Mouse (Mus musculus) CH12.LX (cell line): ENCODE measurements around the gene Hoxd12.

Source experiments
- CTCF ChIP-seq, 2 experiments: IDR thresholded peaks in 1 of 2; conservative IDR thresholded peaks in 1 of 2; 2 replicates each; pipeline ENCODE4 v1.5.1; 2011 to 2012; ENCODE audit warnings: low read depth in 2 of 2, low read length in 2 of 2, improper control_type of control experiment in 1 of 2, inconsistent platforms in 1 of 2, mild to moderate bottlenecking in 1 of 2, moderate library complexity in 1 of 2
- JUND ChIP-seq: conservative IDR thresholded peaks from 2 replicates; pipeline ENCODE4 v1.6.1; 2011; ENCODE audit warnings: low read depth, low read length, improper control_type of control experiment
- MEF2A ChIP-seq: IDR thresholded peaks from 2 replicates; pipeline ENCODE4 v1.6.1; 2014; ENCODE audit warnings: low read depth, mild to moderate bottlenecking, inconsistent platforms, low read length, improper control_type of control experiment, borderline replicate concordance

DNA sequence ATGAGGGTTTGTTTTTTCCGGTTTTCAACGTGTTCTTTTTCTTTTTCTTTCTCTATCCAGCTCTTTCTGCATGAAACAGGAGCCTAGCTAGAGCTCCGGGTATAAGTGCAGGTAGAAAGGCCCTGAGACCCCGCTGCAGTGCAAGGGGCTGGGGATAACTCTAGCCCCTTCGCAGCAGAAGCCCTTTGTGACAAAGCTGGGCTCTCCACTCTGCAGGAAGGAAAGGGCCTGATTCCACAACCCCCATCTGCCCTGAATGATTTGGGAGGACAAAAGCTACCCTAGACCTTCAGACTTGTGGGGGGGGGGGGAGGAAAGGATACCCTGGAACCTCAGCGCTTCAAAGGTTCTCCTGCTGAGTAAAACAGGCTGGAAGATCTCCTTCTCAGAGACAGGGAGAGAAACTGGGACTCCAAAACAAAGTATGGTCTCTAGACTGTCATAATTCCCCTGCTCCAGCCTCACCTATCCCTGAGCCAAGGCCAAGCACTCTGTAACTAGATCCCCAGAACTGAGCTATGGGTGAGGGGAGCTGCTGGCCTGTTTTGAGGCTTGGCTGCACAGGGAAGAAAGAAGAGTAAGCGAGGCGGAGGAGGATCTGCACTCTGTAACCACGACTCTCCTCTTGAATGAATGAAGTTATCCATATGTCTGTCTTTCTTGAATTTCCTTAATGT lies 1.7 kb downstream of the Hoxd12 start:
- no peak for TF ChIP-seq CTCF (conservative IDR thresholded peaks at IDR 0.05 in 1 of 2, IDR thresholded peaks at IDR 0.05 in 1 of 2; ENCODE audit: low read depth in 2 of 2, low read length in 2 of 2)
- no peak for TF ChIP-seq MEF2A
- TF ChIP-seq JUND, result no peak
